Mouse (Mus musculus) MN1 (cell line): Measurements from ENCODE around the gene Gm39566.
A peak's percentile ranks its signal among the peaks of the same experiment; 100 is the strongest.

Experiments
- DNase-seq: peaks from one replicate; pipeline ENCODE4 v3.0.0-alpha.2; 2016; ENCODE audit warnings: low spot score

Gene Gm39566

DNA sequence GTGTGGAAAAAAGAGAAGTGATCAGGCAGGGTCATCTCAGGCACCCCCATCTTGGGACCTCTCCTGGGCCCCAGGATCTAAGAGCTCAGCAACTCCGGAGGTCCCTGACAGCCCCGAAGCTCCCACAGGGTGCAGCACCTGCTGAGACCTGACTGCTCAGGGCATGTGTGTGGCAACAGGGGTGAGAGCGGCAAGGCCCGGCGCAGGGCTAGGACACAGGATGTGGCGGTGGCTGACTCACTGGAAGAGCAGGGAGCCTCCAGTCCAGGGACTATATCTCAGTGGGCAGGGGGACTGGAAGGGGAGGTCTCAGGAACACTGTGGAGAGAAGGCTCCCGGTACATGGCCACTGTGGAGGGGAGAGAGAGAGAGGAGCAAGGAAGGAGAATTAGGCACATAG is 17.2 kb downstream of the Gm39566 start:
- DNase-seq = no peak

DNA sequence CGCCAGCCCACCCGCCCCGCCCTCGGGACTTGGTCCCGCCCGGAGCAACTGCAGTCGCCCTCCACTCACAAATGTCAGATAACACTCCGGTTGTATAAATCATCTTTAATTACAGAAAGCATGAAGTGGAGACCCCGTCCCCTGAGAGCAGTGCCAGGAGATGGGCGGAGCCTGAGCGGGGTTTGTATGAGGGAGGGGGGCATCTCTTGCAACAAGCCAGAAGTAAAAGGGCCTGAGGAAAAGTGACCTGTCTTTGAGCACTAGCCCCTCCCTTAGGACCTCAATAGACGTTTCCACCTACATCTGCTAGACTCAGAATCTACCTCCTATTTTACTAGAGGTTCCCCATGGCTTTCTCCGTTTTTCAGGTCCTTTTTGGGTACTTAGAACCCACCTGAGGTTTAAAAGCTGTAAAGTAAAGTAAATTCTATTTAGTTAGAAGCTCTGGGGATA is 19.1 kb downstream of the Gm39566 start:
- no peak for DNase-seq

DNA sequence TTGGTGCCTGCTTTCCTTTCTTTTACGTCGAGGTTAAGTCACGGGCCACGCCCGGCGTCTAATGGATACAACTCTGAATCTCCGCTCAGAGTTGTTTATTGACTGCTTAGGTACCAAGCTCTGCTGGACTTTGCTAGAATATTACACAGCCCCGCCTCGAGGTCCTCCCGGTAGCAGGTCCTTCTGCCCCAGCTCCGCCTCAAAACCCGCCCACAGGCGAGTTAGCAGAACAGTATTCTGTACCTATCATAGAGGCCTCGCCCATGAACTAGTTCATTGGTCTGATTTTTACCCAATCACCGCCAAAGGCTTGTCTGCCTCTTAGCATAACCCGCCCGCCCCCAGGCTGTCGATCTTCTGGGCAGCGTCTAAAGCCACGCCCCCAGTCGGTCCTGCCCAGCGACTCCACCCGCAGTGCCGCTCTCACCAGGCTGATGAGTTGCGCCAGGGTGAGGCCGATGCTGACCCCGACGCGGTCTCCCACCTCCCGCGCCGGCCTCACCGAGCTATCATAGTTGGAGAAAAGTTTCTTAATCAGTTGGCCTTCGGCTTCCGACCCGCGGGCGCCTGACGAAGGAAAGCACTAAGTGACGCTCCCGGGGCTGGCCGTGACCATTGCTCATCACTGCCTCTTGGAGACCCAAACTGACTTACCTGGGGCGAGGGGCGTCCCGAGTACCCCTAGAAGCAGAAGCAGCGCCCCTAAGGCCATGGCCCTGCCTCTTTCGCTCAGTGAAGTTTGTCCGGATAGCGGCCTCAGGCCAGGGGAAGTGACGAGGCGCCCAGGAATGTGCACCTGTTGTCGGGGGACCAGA is 19.7 kb downstream of the Gm39566 start, which contains the start of gene Chrnb1:
Chrnb1 (minus strand) TSS at position 776 of the 815 bp plus-strand sequence.
- DNase-seq = peak; percentile 94

DNA sequence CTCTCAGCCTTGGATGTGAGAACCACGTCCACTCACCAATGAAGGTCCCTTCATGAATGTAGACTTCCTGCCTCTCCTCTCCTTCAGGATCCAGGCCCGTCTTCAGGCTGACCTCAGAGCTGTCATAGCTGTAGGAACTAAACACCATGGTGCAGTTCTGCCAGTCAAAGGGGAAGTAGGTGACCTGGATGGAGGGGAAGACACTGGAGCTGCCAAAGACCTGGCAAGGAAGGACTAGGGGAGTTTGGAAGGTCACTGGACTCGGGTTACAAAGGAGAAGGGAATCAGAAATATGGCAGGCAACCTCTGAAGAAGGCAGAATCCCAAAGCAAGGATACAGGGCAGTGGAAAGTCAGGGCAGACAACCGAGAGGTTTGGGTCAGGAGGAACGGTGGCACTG is 21.7 kb downstream of the Gm39566 start:
- no peak for DNase-seq

DNA sequence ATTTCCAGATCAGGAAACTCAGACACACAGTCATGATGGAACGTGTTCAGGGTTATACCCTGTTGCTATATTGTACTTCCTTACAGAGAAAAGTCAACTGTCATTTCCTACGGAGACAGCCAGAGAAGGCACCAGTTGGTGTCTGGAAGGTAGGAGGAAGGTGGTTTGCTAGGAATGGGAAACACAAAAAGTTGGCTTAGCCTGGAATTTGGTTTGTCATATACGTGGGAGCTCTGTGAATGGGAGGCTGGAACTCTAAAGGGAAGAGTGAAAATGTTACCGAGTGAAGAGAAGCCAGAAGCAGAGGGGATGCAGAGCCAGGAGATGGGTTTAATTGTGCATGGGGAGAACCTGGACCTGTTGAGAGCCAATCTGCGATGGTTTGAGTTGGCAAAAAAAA is 23.7 kb downstream of the Gm39566 start:
- no peak for DNase-seq

DNA sequence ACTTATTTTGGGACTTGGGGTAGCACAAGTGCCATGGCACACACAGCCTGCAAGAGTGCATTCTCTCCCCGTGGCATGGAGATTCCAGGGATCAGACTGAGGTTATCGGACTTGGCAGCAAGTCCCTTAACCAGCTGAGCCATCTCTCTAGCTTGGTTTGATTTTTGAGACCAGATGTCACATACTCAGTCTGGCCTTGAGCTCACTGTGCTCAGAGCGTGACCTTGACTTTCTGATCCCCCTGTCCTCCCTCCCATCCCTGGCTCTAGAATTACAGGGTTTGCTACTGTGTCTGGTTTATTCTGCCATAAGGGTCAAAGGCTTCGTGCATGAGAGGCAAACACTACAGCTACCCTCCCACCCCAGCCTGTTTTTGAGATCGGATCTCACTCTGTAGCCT is 25.7 kb downstream of the Gm39566 start:
- no peak for DNase-seq

DNA sequence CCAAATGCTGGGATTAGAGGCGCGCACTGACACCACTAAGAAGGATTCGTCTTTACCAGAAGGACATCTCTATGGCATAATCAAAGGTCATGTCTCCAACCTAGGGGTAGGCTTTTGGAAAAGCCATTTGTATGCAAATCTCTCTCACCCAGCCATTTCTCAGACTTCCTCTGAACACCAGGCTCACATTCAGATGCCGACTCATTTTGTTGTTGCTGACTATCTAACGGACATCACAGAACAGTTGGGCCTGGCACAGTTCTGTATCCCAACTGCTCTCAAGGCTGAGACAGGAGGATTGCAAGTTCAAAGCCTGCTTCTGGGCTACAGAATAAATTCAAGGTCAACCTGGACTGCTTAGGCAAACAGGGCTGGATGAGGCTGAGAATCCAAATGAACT is 27.8 kb downstream of the Gm39566 start:
- no peak for DNase-seq

DNA sequence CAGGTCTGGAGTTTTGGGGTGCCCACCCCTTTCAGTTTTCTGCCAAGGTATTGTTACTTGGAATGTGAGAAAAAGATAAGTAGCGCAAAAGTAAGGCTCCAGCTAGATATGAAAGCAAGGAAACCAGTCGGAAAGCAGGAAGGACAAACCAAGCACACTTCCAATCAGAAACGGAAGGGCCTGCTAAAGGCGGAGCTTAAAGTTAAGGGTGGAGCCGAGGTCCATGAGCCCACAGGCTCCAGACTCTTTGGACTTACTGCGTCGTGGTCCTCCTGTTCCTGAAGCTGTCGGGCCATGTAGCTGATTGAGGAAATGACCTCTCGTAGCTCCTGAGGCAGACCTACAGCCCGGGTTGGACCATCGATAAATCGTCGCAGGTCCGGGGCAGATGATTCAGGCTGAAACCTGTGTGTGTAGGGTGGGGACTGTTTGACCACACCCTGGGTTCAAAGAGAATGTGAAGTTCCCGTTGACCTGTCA is 30.3 kb downstream of the Gm39566 start:
- no peak for DNase-seq

DNA sequence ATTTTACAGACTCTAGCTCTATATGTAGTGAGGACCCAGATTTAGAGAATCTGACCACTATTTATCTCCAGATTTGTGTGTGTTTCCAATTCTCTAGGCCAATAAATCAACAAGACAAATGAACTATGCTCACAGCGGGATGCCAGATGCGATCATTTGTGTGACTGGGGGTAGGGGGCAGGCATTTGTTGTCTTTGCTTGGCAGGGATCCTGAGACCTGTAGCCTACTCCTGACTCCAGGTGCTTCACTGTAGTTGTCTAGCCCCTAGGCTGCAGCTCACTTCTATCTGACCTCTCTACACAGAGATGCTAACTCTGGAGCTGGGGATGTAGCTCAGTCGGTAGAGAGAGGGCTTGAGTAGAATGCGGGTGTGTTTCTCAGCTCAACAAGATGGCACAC is 33.3 kb downstream of the Gm39566 start:
- no peak for DNase-seq

DNA sequence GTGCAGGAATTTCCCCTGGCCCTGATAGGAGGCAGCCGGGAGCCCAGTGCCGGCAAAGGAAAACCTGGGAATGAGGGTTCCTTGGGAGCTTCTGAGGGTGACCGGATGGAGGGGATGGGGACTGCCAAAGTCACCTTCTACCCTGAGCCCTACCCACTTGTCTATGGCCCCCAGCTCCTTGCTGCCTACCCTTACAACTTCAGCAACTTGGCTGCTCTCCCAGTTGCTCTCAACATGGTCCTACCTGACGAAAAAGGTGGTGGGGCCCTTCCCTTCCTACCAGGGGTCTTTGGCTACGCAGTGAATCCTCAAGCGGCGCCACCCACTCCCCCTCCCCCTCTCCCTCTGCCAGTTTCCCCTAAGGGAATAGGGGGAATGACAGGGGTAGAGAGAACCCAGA is 36.1 kb downstream of the Gm39566 start:
- no peak for DNase-seq

DNA sequence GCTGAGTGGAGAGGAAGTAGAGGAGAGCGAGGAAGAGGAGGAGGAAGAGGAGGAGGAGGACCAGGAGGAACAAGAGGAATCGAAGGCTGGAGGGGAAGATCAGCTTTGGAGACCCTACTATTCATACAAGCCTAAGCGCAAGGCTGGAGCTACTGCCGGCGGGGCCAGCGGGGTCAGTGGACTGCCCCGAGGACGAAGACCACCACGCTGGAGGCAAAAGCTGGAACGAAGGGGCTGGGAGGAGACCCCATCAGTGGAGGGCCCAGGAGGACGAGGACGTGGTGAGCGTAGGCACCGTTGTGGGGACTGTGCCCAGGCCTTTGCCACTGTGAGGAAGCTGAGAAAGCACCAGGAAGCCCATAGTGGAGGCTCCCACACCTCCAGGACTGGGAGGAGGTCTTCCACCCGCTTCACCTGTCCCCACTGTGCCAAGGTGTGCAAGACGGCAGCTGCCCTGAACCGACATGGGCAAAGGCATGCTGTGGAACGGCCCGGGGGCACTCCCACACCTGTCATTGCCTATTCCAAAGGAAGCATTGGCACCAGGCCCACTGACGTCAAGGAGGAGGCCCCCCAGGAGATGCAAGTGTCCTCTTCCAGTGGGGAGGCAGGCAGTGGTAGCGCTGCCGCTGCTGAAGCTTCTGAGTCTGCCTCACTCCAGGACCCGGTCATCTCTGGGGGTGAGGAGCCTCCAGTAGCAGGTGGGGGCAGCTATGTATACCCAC is 36.7 kb downstream of the Gm39566 start:
- no peak for DNase-seq

DNA sequence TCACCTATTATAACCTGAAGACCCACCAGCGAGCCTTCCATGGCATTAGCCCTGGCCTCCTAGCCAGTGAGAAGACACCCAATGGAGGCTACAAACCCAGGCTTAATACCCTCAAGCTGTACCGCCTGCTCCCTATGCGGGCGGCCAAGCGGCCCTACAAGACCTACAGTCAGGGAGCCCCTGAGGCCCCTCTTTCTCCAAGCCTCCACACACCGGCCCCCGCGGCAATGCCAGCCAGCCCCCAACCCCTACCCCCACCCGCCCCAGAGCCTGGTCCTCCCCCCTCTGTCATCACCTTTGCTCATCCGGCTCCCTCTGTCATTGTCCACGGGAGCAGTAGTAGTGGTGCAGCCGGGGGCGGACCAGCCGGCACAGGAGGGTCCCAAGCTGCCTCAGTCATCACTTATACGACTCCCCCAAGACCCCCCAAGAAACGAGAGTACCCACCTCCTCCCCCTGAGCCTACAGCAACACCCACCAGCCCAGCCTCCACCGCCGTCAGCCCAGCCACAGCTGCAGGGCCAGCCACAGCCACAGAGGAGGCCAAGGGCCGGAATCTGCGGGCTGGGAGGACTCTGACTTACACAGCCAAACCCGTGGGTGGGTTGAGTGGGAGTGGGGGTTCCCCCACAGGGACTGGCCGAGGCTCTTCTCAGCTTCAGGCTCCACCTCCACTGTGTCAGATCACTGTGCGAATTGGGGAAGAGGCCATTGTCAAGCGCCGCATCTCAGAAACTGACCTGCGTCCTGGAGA is 37.4 kb downstream of the Gm39566 start:
- DNase-seq = no peak

DNA sequence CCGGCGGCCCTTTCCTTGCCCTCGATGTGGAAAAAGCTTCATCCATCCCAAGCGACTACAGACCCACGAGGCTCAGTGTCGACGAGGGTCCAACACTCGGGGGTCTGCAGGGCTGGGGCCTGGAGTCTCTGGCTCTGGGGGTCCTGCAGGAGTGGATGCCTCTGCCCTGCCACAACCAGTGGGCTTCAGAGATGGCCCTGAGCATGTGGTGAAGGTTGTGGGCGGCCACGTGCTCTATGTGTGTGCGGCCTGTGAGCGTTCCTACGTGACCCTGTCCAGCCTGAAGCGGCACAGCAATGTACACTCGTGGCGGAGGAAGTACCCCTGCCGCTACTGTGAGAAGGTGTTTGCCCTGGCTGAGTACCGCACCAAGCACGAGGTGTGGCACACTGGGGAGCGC is 38.6 kb downstream of the Gm39566 start:
- no peak for DNase-seq

DNA sequence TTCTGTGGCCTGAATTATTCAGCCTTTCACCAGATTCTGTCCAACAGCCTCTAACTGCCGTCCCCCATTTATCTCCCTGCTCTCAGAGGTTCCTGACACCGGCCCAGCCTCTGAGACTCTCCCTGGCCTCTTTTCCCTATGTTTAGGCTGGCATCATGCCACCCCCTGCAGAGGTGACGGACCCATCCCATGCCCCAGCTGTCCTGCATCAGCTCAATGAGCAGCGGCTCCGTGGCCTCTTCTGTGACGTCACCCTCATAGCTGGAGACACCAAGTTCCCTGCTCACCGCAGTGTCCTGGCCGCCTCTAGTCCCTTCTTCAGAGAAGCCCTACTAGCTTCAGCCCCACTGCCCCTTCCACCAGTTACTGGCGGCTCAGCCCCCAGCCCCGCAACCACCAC is 39.4 kb downstream of the Gm39566 start:
- DNase-seq = no peak

DNA sequence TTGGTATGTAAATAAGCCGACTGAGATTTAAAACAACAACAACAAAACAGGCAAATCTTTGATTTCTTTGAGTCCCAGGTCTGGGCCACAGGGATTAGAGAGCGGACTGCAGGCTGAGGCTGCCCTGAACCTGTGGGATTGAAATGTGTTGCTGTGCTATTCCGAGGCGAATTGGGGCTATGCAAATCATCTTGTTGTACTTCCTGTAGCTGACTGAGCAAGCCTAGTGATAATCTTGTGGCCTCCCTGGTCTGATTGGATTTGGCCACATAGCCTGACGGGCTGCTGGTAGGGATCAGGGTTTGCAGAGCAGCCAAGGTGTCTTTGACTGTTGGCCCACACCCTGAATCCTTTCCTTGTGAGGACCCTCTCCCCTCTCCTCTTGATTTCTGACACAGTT is 40.1 kb downstream of the Gm39566 start:
- DNase-seq = no peak

DNA sequence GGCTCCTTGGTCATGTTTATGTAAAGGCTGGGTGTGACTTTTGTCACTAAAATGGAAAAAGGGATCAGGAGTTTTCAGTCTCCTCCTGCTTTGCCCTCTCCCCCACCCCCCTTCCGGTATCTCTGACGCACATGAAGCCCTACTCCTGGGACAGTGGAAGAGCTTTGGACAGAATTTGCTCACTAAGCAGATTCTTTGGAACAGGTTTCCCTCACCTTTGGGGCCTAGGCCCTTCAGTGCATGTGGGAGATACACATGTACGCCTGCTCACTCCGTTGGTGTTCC is 47.5 kb downstream of the Gm39566 start:
- no peak for DNase-seq

DNA sequence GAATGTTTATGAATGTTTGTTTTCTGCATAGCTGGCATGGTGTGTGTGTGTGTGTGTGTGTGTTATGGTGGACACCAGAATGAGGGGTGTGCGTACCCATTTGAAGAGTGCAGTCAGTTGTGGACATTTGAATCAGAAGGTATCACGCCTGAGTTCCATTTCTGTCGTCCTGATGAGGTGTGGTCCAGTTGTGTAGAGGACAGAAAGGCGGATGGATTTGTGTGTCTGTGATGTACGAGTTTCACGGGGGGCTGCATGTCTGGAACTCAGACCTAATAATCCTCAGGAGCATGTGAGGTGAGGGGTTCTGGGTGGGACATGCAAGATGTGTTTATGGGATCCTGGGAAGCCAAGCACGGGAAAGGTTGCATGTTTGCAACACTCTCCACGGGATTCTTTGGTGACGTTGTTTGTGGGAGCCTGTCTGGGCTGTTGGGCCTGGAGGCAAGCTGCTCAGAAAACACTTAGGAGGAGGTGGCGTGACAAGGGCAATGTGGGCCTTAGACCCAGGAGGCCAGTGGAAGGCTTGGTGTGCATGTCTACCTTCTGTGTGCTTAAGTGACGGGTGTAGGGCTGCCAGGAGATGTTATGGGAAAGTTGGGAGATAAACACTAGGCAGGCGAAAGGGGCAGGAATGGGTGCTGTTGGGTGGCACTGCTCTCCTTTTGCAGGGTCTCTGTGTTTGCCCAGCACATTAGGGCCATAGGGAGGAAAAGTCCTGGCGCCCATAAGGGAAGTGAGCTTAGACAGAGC is 48.0 kb downstream of the Gm39566 start:
- no peak for DNase-seq

DNA sequence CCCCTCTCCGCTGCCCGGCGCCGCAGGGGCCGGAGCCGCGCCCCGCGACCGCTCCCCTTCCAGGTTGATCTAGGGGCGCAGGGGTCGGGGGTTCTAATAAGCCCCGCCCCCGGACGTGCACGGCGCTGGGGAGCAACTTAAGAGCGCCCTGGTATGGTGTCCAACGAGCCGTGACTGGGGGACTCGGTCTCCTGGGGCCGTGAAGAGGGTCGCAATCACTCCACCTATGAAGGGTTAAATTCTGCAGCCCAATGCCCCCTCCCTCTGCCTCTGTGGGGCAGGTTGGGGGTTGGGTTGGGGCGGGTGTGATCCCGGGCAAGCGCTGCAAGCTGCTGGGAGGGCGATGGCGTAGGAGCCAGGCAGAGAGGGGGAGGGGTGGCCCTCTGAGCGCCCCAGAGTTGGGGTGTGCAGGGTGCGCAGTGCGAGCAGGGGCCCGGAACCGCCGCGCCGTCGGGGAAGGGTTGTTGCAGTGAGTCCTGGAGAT is 48.9 kb downstream of the Gm39566 start:
- peak; percentile 46 for DNase-seq

DNA sequence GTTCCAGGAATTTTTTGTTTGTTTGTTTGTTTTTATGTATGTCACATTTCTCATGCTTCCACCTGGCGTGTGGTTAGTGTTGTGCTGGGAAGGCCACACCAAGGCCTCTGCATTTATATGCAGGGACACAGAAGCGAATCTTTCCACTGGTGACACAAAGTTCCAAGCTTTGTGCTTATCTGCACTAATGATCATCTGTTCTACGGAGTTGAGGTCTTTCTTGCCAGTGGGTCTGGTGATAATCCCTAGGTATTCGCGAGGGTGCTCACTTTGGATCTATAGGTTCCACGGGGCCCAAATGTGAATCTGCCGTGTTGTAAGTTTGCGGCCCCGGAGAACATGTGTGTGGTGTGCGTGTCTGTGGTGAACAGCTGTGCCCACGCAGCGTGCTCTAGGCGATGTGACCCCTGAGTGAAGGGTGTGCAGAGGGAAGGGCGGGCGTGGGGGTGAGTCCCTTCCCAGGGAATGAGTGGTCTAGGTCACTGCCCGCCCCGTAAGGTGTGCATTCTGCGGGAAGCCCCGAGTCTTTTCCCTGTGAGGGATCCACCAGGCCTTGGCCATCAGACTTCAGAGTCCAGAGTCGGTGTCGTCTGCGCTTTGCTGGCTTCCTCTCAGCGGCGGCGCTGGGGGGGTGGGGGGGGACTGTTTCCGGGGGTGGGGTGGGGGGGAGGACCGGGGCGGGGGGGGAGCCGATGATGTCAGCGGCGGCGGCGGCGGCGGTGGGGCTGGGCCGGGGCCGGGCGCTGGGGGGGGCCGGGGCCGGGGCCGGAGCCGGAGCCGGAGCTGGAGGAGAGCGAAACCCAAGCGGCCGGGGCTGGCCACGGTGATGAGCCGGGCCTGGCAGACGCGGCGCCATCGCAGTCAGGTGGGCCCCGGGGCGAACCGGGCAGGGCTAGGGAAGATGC is 49.6 kb downstream of the Gm39566 start, which contains the start of gene Zbtb4:
Zbtb4 (plus strand) TSS at position 692 of the 905 bp plus-strand sequence.
- peak; percentile 34 for DNase-seq

DNA sequence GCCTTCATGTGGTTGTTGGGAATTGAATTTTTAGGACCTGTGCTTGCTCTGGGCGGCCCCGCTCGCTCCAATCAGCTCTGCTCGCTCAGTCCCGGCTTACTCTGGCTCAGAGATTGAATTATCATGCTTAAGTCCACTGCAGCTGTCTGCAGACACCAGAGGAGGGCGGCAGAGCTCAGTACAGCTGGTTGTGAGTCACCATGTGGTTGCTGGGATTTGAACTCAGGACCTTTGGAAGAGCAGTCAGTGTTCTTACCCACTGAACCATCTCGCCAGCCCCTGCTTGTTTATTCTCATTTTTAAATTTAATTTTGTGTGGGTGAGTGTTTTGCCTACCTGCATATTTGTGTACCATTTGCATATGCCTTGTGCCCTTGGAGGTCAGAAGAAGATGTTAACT is 51.5 kb downstream of the Gm39566 start:
- no peak for DNase-seq

DNA sequence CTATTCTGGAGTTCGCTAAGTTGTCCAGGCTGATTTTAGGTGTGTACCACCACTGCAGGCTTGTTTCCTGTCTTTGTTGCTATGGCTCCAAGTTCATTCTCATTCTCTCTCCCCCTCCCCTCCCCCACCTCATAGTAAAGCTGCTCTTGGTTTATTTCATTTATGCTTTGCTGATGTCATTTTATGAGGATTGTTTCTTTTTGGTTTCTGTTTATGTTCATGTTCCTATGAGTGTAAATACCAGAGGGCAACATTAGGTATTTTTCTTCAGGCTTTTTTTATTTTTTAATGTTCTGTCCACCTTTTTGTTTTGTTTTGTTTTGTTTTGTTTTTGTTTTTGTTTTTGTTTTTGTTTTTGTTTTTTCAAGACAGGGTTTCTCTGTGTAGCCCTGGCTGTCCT is 53.2 kb downstream of the Gm39566 start, which contains the start of gene Slc35g3:
Slc35g3 (minus strand) TSS at position 101 of the 400 bp plus-strand sequence.
- DNase-seq = no peak
